Mouse (Mus musculus) T-cell, adult 66 days (primary cell): Measurements from ENCODE around the gene Naa40. TPM values are rescaled to one million over a fixed set of nuclear protein-coding genes. Genes with fewer than 3 reads are reported as not detected.

ENCODE experiments used
- total RNA-seq, 2 experiments: library from RNA; stranded (reverse); gene quantifications; 3 replicates in 1 of 2; 4 replicates in 1 of 2; pipeline ENCODE4 v1.2.4; 2023

Gene Naa40
- total RNA-seq, result 10 to 100 TPM; 39.2 to 43.8 TPM

GRCm38 (mm10) chr19:7240782-7241690 is at the start of gene Naa40:
TSS of gene Naa40 (minus strand) at chr19:7241183.

GRCm38 (mm10) chr19:7267091-7267741 is 26.2 kb upstream of the Naa40 start, which contains the start of gene Rcor2:
TSS of gene Rcor2 (plus strand) at chr19:7267325.

GRCm38 (mm10) chr19:7217162-7217925 is 23.6 kb downstream of the Naa40 start, which contains the start of gene Cox8a:
TSS of gene Cox8a (minus strand) at chr19:7217616.

GRCm38 (mm10) chr19:7205753-7206736 is 34.9 kb downstream of the Naa40 start, which contains the start of gene Otub1:
TSS of gene Otub1 (minus strand) at chr19:7206316.

Other genes with a start within 250 kb of the Naa40 start
- 10 to 100 TPM; 25.1 to 28.3 TPM for gene Dnajc4, start 248.6 kb downstream of the Naa40 start, total RNA-seq
- gene Nudt22, start 245.1 kb downstream of the Naa40 start, total RNA-seq, result 1 to 10 TPM; 4.2 to 8.3 TPM
- gene Trpt1, start 245.1 kb downstream of the Naa40 start, total RNA-seq, result 1 to 10 TPM; 2.1 to 3.4 TPM
- gene Fermt3, start 221.7 kb downstream of the Naa40 start, total RNA-seq, result 100 to 1,000 TPM; 179 to 199 TPM
- 100 to 1,000 TPM; 105 to 157 TPM for gene Stip1, start 201.2 kb downstream of the Naa40 start, total RNA-seq
- 10 to 100 TPM; 12.1 to 16.4 TPM for gene Macrod1, start 184.4 kb downstream of the Naa40 start, total RNA-seq
- not detected for gene Flrt1, start 135.5 kb downstream of the Naa40 start, total RNA-seq
- gene Otub1, start 34.9 kb downstream of the Naa40 start, total RNA-seq, result 100 to 1,000 TPM; 117 to 119 TPM
- gene Cox8a, start 23.6 kb downstream of the Naa40 start, total RNA-seq, result 100 to 1,000 TPM; 263 to 296 TPM
- gene Rcor2, start 26.1 kb upstream of the Naa40 start, total RNA-seq, result 1 to 10 TPM; 1.5 to 1.7 TPM
- 100 to 1,000 TPM; 255 to 274 TPM for gene Mark2, start 100.7 kb upstream of the Naa40 start, total RNA-seq
- gene Spindoc, start 141.8 kb upstream of the Naa40 start, total RNA-seq, result 10 to 100 TPM; 25.2 to 29.4 TPM
- 1 to 10 TPM; 2.3 to 3.2 TPM for gene 2700081O15Rik, start 176.4 kb upstream of the Naa40 start, total RNA-seq
- gene Rtn3, start 242.1 kb upstream of the Naa40 start, total RNA-seq, result 10 to 100 TPM; 51.8 to 56.5 TPM